Comparison of ENCODE assay signal across 10 mouse cellular contexts in the genomic region with DNA sequence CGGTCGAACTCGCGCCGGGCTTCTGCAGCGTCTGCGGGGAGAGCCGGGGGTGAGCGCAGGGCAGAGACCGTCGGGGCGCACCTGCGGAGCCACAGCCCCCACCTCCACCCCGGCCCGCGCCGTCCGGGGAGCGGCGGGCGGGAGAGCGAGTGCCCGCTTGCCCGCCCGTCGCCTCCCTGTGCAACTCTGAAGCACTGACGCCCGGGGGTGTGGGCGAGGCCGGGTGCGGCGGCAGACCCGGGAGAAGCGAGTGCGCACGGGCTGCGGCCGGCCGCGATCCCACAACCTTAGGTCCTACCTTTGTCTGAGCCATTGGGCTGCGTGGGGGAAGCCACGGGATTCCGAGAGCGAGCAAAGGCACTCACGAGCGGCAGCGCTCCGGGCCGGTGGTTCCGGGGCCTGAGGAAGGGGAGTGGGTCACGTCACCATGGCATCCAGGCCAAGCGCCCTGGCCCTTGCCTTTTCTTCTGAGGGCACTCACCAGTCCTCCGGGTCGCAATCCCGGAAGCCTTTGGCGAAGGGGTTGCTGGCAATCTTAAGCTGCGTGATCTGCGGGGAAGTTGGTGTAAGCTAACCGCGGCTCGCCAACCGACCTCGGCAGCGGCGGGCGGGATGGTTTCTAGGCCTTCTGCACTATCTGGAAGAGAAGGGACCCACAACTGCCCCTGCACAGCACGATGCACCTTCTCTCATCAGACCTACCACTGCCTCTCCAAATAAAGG. TPM values are rescaled to one million over a fixed set of nuclear protein-coding genes. Genes with fewer than 3 reads are reported as not detected.
DNase-seq lines count a peak whose midpoint lies in the region; ATAC-seq and TF ChIP-seq lines count a peak whose summit lies in the region.
"Had no signal": no experiment of that assay in that cellular context is flagged by ENCODE, and none has a peak within 500 bp of the region (broad histone marks: within the 10 kb centered on the region; RNA-seq: fewer than 3 reads in every experiment).

No protein-coding gene starts in this region.

- under 1% methylated on average over 56 of the region's 67 CpGs for WGBS in forebrain, embryonic 14.5 days
- WGBS in liver, embryonic 12.5 days (ENCODE audit: insufficient replicate concordance) = 4% methylated on average over 66 of the region's 67 CpGs
- WGBS in stomach, postnatal 0 days = 12% methylated on average over 56 of the region's 67 CpGs

- ATAC-seq in megakaryocyte, adult 5-6 weeks (ENCODE audit: poor library complexity, severe bottlenecking) = no peak
- no peak for ATAC-seq in forebrain, embryonic 14.5 days
- ATAC-seq in liver, embryonic 12.5 days = no peak
- ATAC-seq in stomach, postnatal 0 days (ENCODE audit: low FRiP score, low TSS enrichment) = no peak

- no peak for DNase-seq in forebrain, embryonic 14.5 days (ENCODE audit: low spot score)
- no peak for DNase-seq in stomach, postnatal 0 days (ENCODE audit: low spot score)
- no peak for DNase-seq in cerebellum, adult 9-11 months
- no peak for DNase-seq in spleen, adult 12 weeks (ENCODE audit: low spot score)
- DNase-seq in left cerebral cortex, adult 8-10 months (ENCODE audit: low spot score in 2 of 2) = no peak
- DNase-seq: lung, postnatal 36 days; thymus, postnatal 25 days had no signal

- no peak overlapping the region for H3K27ac ChIP-seq in forebrain, embryonic 14.5 days (ENCODE audit: low read depth, low read length)
- H3K27ac ChIP-seq in liver, embryonic 12.5 days = no peak overlapping the region
- no peak overlapping the region for H3K27ac ChIP-seq in stomach, postnatal 0 days (replicated peaks)

- H3K4me1 ChIP-seq in megakaryocyte, embryonic 14.5 days = peaks cover 47% of the 10 kb centered on the region
- H3K4me1 ChIP-seq in forebrain, embryonic 14.5 days (ENCODE audit: control insufficient read depth, insufficient read depth, low read length) = peaks cover 2% of the 10 kb centered on the region; the same call in 1 of the 2 replicates
- H3K4me1 ChIP-seq in liver, embryonic 12.5 days = peaks cover 23% of the 10 kb centered on the region
- H3K4me1 ChIP-seq in stomach, postnatal 0 days (replicated peaks; ENCODE audit: control insufficient read depth, insufficient read depth) = peaks cover 5% of the 10 kb centered on the region

- no peak for TF ChIP-seq CTCF in stomach, postnatal 0 days (IDR thresholded peaks at IDR 0.05; ENCODE audit: low read depth)

- H3K9ac ChIP-seq in forebrain, embryonic 14.5 days (ENCODE audit: low read length) = no peak overlapping the region
- no peak overlapping the region for H3K9ac ChIP-seq in liver, embryonic 12.5 days
- no peak overlapping the region for H3K9ac ChIP-seq in stomach, postnatal 0 days (ENCODE audit: low read length)

- no peaks in the 10 kb centered on the region for H3K36me3 ChIP-seq in megakaryocyte, embryonic 14.5 days (replicated peaks; ENCODE audit: low read length)
- no peaks in the 10 kb centered on the region for H3K36me3 ChIP-seq in forebrain, embryonic 14.5 days (ENCODE audit: control insufficient read depth, insufficient read depth, low read length)
- H3K36me3 ChIP-seq in liver, embryonic 12.5 days = no peaks in the 10 kb centered on the region
- H3K36me3 ChIP-seq in stomach, postnatal 0 days (ENCODE audit: control insufficient read depth, insufficient read depth, low read length) = no peaks in the 10 kb centered on the region

- H3K4me3 ChIP-seq in megakaryocyte, embryonic 14.5 days (replicated peaks) = peak overlapping the region; percentile 23
- peak overlapping the region; percentile 31 for H3K4me3 ChIP-seq in forebrain, embryonic 14.5 days (ENCODE audit: low read depth, low read length)
- H3K4me3 ChIP-seq in liver, embryonic 12.5 days = peak overlapping the region; percentile 35
- peak overlapping the region; percentile 43 for H3K4me3 ChIP-seq in stomach, postnatal 0 days (ENCODE audit: low read depth, low read length)

- peak overlapping the region; percentile 50 for H3K4me2 ChIP-seq in forebrain, embryonic 14.5 days (ENCODE audit: low read length)
- H3K4me2 ChIP-seq in liver, embryonic 12.5 days = peak overlapping the region; percentile 56
- H3K4me2 ChIP-seq in stomach, postnatal 0 days (replicated peaks; ENCODE audit: low read depth) = peak overlapping the region; percentile 60

- H3K27me3 ChIP-seq in megakaryocyte, embryonic 14.5 days (replicated peaks) = peaks cover 96% of the 10 kb centered on the region
- H3K27me3 ChIP-seq in forebrain, embryonic 14.5 days (replicated peaks; ENCODE audit: control insufficient read depth, insufficient read depth, low read length) = peaks cover 93% of the 10 kb centered on the region
- peaks cover 98% of the 10 kb centered on the region for H3K27me3 ChIP-seq in liver, embryonic 12.5 days (replicated peaks)
- H3K27me3 ChIP-seq in stomach, postnatal 0 days (ENCODE audit: control insufficient read depth, insufficient read depth, low read length) = peaks cover 38% of the 10 kb centered on the region; the same call in 1 of the 2 replicates

- 0 out of 2 replicates have a peak, but pooled peaks cover 6% of the 10 kb centered on the region for H3K9me3 ChIP-seq in megakaryocyte, embryonic 14.5 days
- no peaks in the 10 kb centered on the region for H3K9me3 ChIP-seq in forebrain, embryonic 14.5 days (replicated peaks; ENCODE audit: control insufficient read depth, low read length)
- no peaks in the 10 kb centered on the region for H3K9me3 ChIP-seq in liver, embryonic 12.5 days (replicated peaks)
- no peaks in the 10 kb centered on the region for H3K9me3 ChIP-seq in stomach, postnatal 0 days (ENCODE audit: control insufficient read depth, low read length)

- no peak for TF ChIP-seq EP300 in stomach, postnatal 0 days (optimal IDR thresholded peaks at IDR 0.05)

RNA-seq across cellular contexts. Expression of a gene that starts 7.9 kb away (rescaled TPM):
- polyA plus RNA-seq in megakaryocyte, embryonic 14.5 days (2012; ENCODE audit: insufficient read depth, low replicate concordance) = not detected in 2 replicates
- not detected in 2 replicates for total RNA-seq in megakaryocyte, adult 5-6 weeks (2015)
- not detected in 2 replicates for total RNA-seq in megakaryocyte, adult 5-6 weeks (2017)
- polyA plus RNA-seq in forebrain, embryonic 14.5 days (2014; fragmentation: Nextera tagmentation; extraction: Ambion mirVana) = 0.48 and 0.64 TPM in 2 replicates
- polyA plus RNA-seq in liver, embryonic 12.5 days (2016; fragmentation: Nextera tagmentation; extraction: Ambion mirVana) = 0.08 TPM in 1 of 2 replicates, not detected in the other
- polyA plus RNA-seq in stomach, postnatal 0 days (2015; fragmentation: Nextera tagmentation; extraction: Ambion mirVana) = 0.34 TPM in 2 replicates
- 1 to 10 TPM; 1.0 to 2.1 (median 1.6) TPM for total RNA-seq in left cerebral cortex, adult 8-10 months (2022)

RNA-seq across cellular contexts. Expression of a gene that starts 39.6 kb away (rescaled TPM):
- 3,910 and 6,936 TPM in 2 replicates for polyA plus RNA-seq in megakaryocyte, embryonic 14.5 days (2012; ENCODE audit: insufficient read depth, low replicate concordance)
- total RNA-seq in megakaryocyte, adult 5-6 weeks (2015) = 0.38 and 0.55 TPM in 2 replicates
- 0.70 TPM in 1 of 2 replicates, not detected in the other for total RNA-seq in megakaryocyte, adult 5-6 weeks (2017)
- 9.6 and 10.3 TPM in 2 replicates for polyA plus RNA-seq in forebrain, embryonic 14.5 days (2014; fragmentation: Nextera tagmentation; extraction: Ambion mirVana)
- polyA plus RNA-seq in liver, embryonic 12.5 days (2016; fragmentation: Nextera tagmentation; extraction: Ambion mirVana) = 40.8 and 44.2 TPM in 2 replicates
- 4.6 and 5.4 TPM in 2 replicates for polyA plus RNA-seq in stomach, postnatal 0 days (2015; fragmentation: Nextera tagmentation; extraction: Ambion mirVana)
- 1 to 10 TPM in 1 of 4 experiments, under 1 TPM in 2, not detected in 1; 0.36 to 1.1 (median 0.93) TPM for total RNA-seq in left cerebral cortex, adult 8-10 months (2022)

RNA-seq across cellular contexts. Expression of a gene that starts 43.6 kb away (rescaled TPM):
- 1.0 TPM in 1 of 2 replicates, not detected in the other for polyA plus RNA-seq in megakaryocyte, embryonic 14.5 days (2012; ENCODE audit: insufficient read depth, low replicate concordance)
- total RNA-seq in megakaryocyte, adult 5-6 weeks (2015) = 1.7 and 2.9 TPM in 2 replicates
- total RNA-seq in megakaryocyte, adult 5-6 weeks (2017) = 0.61 and 3.2 TPM in 2 replicates
- 5.7 and 8.2 TPM in 2 replicates for polyA plus RNA-seq in forebrain, embryonic 14.5 days (2014; fragmentation: Nextera tagmentation; extraction: Ambion mirVana)
- polyA plus RNA-seq in liver, embryonic 12.5 days (2016; fragmentation: Nextera tagmentation; extraction: Ambion mirVana) = 0.31 and 0.61 TPM in 2 replicates
- polyA plus RNA-seq in stomach, postnatal 0 days (2015; fragmentation: Nextera tagmentation; extraction: Ambion mirVana) = 0.97 and 1.5 TPM in 2 replicates
- total RNA-seq in left cerebral cortex, adult 8-10 months (2022) = 100 to 1,000 TPM; 207 to 234 (median 219) TPM

RNA-seq across cellular contexts. Expression of a gene that starts 47.2 kb away (rescaled TPM):
- 8.0 and 10.3 TPM in 2 replicates for polyA plus RNA-seq in megakaryocyte, embryonic 14.5 days (2012; ENCODE audit: insufficient read depth, low replicate concordance)
- total RNA-seq in megakaryocyte, adult 5-6 weeks (2015) = 19.5 and 23.5 TPM in 2 replicates
- 11.6 and 17.0 TPM in 2 replicates for total RNA-seq in megakaryocyte, adult 5-6 weeks (2017)
- 138 and 177 TPM in 2 replicates for polyA plus RNA-seq in forebrain, embryonic 14.5 days (2014; fragmentation: Nextera tagmentation; extraction: Ambion mirVana)
- polyA plus RNA-seq in liver, embryonic 12.5 days (2016; fragmentation: Nextera tagmentation; extraction: Ambion mirVana) = 2.6 and 2.8 TPM in 2 replicates
- 38.0 and 38.8 TPM in 2 replicates for polyA plus RNA-seq in stomach, postnatal 0 days (2015; fragmentation: Nextera tagmentation; extraction: Ambion mirVana)
- total RNA-seq in left cerebral cortex, adult 8-10 months (2022) = 100 to 1,000 TPM; 759 to 812 (median 777) TPM

Comparison
In these comparisons a context has a peak if more than half of its experiments do, and no peak if none do; other contexts are left out.
1. RNA of a gene that starts 39.6 kb away (polyA plus RNA-seq): 3,910 to 6,936 TPM in megakaryocyte, embryonic 14.5 days; 40.8 to 44.2 TPM in liver, embryonic 12.5 days, 9.6 to 10.3 TPM in forebrain, embryonic 14.5 days and 4.6 to 5.4 TPM in stomach, postnatal 0 days; every median in the first group is over 10 times any median in the second.
2. Peak in every context shown above with its lines, with median percentiles within 50 percentile points of each other: H3K4me3 ChIP-seq and H3K4me2 ChIP-seq.